Mouse (Mus musculus) cerebellum, adult 11 months (tissue): ENCODE results near the gene Mettl27.
"Not testable (repeated sequence)": the region's sequence is repeated elsewhere in the genome, so short reads cannot be mapped to it uniquely, and the experiment has no call there.

ENCODE experiments used
- DNase-seq: peaks from one replicate; pipeline ENCODE4 v3.0.0; 2022

The Mettl27 gene

GRCm38 (mm10) chr5:134921106-134921505 lies 11.1 kb upstream of the Mettl27 start:
- no peak for DNase-seq

GRCm38 (mm10) chr5:134923141-134923540 lies 9.0 kb upstream of the Mettl27 start:
- DNase-seq, result no peak

- DNase-seq, result no peak
Observed at GRCm38 (mm10) chr5:134926726-134927125, 5.4 kb upstream of the Mettl27 start.

- no peak for DNase-seq
Observed at GRCm38 (mm10) chr5:134929988-134930387, 2.2 kb upstream of the Mettl27 start.

GRCm38 (mm10) chr5:134932903-134933276 lies 722 bp downstream of the Mettl27 start:
- peak; percentile 31 for DNase-seq

- no peak for DNase-seq
Observed at GRCm38 (mm10) chr5:134933281-134933680, 1.1 kb downstream of the Mettl27 start.

GRCm38 (mm10) chr5:134933686-134934085 lies 1.5 kb downstream of the Mettl27 start:
- DNase-seq, result not testable (repeated sequence)

GRCm38 (mm10) chr5:134934666-134935065 lies 2.5 kb downstream of the Mettl27 start:
- no peak for DNase-seq

GRCm38 (mm10) chr5:134936051-134936450 lies 3.9 kb downstream of the Mettl27 start:
- DNase-seq, result no peak

GRCm38 (mm10) chr5:134936626-134937185 lies 4.5 kb downstream of the Mettl27 start:
- DNase-seq, result no peak

GRCm38 (mm10) chr5:134939069-134939468 lies 6.9 kb downstream of the Mettl27 start:
- DNase-seq, result no peak

GRCm38 (mm10) chr5:134939554-134939953 lies 7.4 kb downstream of the Mettl27 start:
- not testable (repeated sequence) for DNase-seq

GRCm38 (mm10) chr5:134941472-134942209 lies 9.5 kb downstream of the Mettl27 start:
- DNase-seq, result no peak

GRCm38 (mm10) chr5:134942740-134943139 lies 10.6 kb downstream of the Mettl27 start:
- no peak for DNase-seq

GRCm38 (mm10) chr5:134944179-134944578 lies 12.0 kb downstream of the Mettl27 start:
- DNase-seq, result no peak

GRCm38 (mm10) chr5:134945266-134945959 lies 13.2 kb downstream of the Mettl27 start:
- DNase-seq, result no peak

GRCm38 (mm10) chr5:134946063-134946856 lies 14.1 kb downstream of the Mettl27 start:
- no peak for DNase-seq

- no peak for DNase-seq
Observed at GRCm38 (mm10) chr5:134946857-134947255, 14.7 kb downstream of the Mettl27 start, which contains the start of gene Cldn4. Cldn4 (minus strand) TSS chr5:134946934.

- DNase-seq, result no peak
Observed at GRCm38 (mm10) chr5:134947420-134948084, 15.4 kb downstream of the Mettl27 start.

- DNase-seq, result no peak
Observed at GRCm38 (mm10) chr5:134948085-134948439, 15.9 kb downstream of the Mettl27 start.

GRCm38 (mm10) chr5:134951053-134951884 lies 19.1 kb downstream of the Mettl27 start:
- DNase-seq, result no peak

GRCm38 (mm10) chr5:134955491-134955890 lies 23.3 kb downstream of the Mettl27 start:
- no peak for DNase-seq
